Mouse (Mus musculus) bone marrow, adult 2 months (tissue): ENCODE results near the gene Fam124b. TPM values are rescaled to one million over a fixed set of nuclear protein-coding genes. Genes with fewer than 3 reads are reported as not detected.

ENCODE experiments used
- H3K27ac ChIP-seq: fragments of 200-500 bp; 2 replicates; pipeline ENCODE4 v1.5.1; 2012; ENCODE audit warnings: low read depth, mild to moderate bottlenecking, control low read depth, inconsistent platforms, low read length; ENCODE audit not compliant: control insufficient read depth, poor library complexity, insufficient read depth
- H3K4me1 ChIP-seq: fragments of 200-500 bp; 2 replicates; pipeline ENCODE4 v1.6.1; 2011; ENCODE audit warnings: low read length; ENCODE audit not compliant: control insufficient read depth, insufficient read depth
- H3K4me3 ChIP-seq: fragments of 200-500 bp; replicated peaks from 2 replicates; pipeline ENCODE3; 2011; ENCODE audit warnings: mild to moderate bottlenecking, low read depth, low read length, control low read depth; ENCODE audit not compliant: control insufficient read depth
- CTCF ChIP-seq: fragments of 200-500 bp; IDR thresholded peaks from 2 replicates; pipeline ENCODE4 v1.5.1; 2011; ENCODE audit warnings: low read length, control low read depth; ENCODE audit not compliant: control insufficient read depth, insufficient read depth
- POLR2A ChIP-seq: fragments of 200-500 bp; IDR thresholded peaks from 2 replicates; pipeline ENCODE4 v1.6.1; 2011; ENCODE audit warnings: low read depth, mild to moderate bottlenecking, control low read depth, low read length, borderline replicate concordance; ENCODE audit not compliant: control insufficient read depth
- WGBS: fragments of 180-500 bp; shearing (Covaris S2); methylation state at CpG from one replicate; pipeline ENCODE4 v1.1.7; 2018; 5-methylcytosine and 5-hydroxymethylcytosine counted together
- polyA plus RNA-seq: library from polyadenylated mRNA; stranded (reverse); fragments of >200 nt; gene quantifications from 2 replicates; pipeline ENCODE4 v1.2.4, GENCODE M21; 2011; ENCODE audit warnings: low replicate concordance; ENCODE audit not compliant: missing spikeins, insufficient read depth, insufficient read length

The Fam124b gene
- polyA plus RNA-seq: not detected in 2 replicates

DNA sequence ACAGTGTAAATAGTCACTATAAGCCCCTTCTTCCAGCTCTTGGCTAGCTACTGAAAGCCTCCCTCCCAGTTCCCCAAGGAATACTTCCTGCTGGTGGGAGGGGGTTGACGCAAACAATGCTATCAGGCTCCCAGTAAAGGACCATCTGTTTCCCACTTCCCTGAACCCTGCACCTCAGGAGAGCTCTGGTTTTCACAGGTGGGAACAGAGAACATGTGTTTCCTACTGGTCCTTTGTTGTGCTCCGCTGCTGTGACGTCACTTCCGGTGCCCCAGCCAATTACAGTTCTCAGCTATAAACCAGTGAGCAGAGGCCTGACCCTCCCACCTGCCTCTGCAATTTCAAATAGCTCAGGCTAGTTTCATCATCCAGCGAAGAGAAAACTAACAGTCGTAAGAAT, at the start of gene Fam124b:
Gene Fam124b (minus strand): TSS at position 206 of the 400 bp plus-strand sequence.
- TF ChIP-seq POLR2A: no peak
- TF ChIP-seq CTCF: no peak
- Histone ChIP-seq H3K4me1 (no peaks in the 10 kb centered on the region), H3K4me3 (no peak within 1 kb of the TSS), H3K27ac (no peak within 1 kb of the TSS)
- WGBS: 40% methylated on average over 6 of the region's 6 CpGs

DNA sequence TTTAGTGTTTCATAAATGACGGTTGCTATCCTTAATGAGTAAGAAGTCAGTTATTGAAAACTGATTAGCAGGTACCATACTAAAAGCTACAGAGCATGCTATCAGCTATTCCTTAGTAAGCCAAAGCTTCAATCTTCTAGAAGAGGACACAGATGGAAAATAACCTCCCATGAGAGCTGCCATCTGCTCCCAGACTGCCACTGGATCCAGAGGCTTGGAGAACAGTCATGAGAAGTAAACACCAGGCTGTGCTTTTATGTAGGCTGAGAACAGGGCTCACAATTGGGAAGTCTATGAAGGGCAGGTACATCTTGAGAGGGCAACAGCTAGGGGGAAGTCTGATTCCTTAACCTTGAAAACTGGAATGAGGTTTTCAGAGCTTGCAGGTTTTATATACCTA, 42.2 kb upstream of the Fam124b start:
- TF ChIP-seq POLR2A: no peak
- TF ChIP-seq CTCF: no peak
- WGBS: 87% methylated on average over 1 of the region's 1 CpGs
- H3K4me3 ChIP-seq: no peak overlapping the region
- no peaks in the 10 kb centered on the region; the same call in 1 of the 2 replicates for H3K4me1 ChIP-seq
- H3K27ac ChIP-seq: no peak overlapping the region

DNA sequence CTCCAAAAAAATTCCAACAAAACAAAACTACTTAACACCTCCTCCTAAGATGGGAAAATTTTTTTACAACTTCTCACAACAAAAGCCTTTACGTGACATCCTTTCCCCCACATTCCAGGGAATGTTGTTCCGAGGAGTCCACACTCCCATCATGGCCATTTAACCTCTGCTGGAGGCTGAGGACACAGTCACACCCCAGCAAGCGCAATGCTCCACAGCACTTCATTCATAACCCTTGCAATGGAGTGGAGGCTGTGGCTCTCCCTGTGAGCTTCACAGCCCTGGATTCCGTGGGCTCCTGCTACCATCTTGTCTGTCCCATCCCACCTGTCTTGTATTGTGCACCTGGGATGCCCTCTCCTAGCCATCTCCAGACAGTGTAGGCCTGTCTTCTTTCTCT, 40.4 kb upstream of the Fam124b start:
- TF ChIP-seq CTCF: no peak
- no peak for TF ChIP-seq POLR2A
- Histone ChIP-seq H3K27ac (no peak overlapping the region), H3K4me3 (no peak overlapping the region), H3K4me1 (no peaks in the 10 kb centered on the region)
- WGBS: 85% methylated on average over 4 of the region's 4 CpGs

DNA sequence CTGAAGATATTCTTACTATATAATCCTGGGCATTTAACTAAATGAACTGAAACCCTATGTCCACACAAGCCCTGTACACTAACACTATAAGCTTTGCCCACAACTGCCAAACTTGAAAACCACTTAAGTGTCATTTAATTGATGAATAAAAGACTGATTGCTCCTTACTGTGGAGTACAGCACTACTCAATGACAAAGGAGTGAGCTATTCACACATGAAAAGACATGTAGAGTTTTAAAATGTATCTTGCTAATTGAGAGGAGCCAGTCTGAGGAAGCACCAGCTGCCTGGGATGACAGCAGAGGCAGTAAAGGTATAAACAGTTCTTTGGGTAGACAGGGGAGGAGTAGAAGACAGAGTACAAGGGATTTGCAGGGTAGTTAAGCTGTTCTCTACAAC, 35.0 kb upstream of the Fam124b start:
- Histone ChIP-seq H3K4me1 (no peaks in the 10 kb centered on the region), H3K27ac (no peak overlapping the region), H3K4me3 (no peak overlapping the region)
- TF ChIP-seq CTCF (no peak), POLR2A (no peak)

DNA sequence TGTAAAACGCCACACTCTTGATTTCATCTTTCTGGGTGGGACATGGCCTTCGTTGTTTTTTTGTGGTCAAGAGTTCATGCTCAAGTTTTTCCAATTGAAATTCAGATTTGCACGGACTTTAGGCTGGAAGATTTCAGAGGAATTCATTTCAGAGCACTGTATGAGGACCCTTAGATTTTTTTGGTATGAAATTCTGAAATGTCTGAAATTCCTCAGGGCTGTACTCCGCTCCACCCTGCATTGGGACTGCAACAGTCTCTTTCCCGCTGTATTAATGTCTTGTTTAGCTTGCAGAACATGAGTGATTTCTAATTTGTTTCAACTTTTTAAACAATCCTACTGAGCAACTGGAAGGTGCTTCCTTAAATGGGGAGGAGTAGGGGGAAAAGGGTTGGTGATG, 32.0 kb upstream of the Fam124b start:
- 81% methylated on average over 5 of the region's 5 CpGs for WGBS
- Histone ChIP-seq H3K4me1 (no peaks in the 10 kb centered on the region), H3K27ac (no peak overlapping the region), H3K4me3 (no peak overlapping the region)
- no peak for TF ChIP-seq POLR2A
- no peak for TF ChIP-seq CTCF

DNA sequence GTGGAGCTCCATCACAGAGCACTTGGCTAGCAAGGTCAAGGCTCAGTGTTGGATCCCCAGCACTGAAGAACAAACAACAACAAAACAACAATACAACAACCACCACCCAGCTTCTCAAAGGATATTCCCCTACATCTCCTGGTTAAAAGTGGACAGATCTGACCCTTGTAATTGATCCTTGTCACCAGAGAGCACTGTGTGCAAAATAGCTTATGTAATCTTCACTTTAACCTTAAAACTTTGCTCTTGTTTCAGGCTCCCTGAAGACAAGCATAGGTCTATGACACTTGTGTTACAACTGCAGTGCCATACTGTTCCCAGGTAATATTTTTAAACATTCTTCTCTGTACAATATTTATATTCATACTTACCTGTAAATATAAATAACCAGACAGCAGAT, 28.9 kb upstream of the Fam124b start:
- Histone ChIP-seq H3K4me3 (no peak overlapping the region), H3K27ac (no peak overlapping the region), H3K4me1 (no peaks in the 10 kb centered on the region)
- no peak for TF ChIP-seq CTCF
- no peak for TF ChIP-seq POLR2A

DNA sequence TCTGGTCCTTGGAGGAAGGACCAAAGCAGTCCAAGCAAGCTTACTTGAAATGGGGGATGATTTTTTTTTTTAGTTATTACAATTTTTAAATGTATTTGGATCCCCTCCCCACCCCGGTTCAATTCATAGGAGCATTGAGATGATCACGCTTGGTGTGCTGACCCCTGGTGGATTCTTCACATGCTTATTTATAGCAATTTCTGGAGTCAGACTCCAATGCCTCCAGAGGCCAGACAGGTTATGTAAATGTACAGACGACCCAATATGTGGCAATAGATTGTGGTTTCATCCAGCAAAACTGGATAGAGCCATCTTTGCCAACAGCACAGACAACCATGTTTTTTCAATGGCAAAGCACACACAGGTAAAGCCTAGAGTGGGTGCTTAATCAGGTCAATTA, 25.9 kb upstream of the Fam124b start:
- Histone ChIP-seq H3K4me3 (no peak overlapping the region), H3K4me1 (no peaks in the 10 kb centered on the region), H3K27ac (no peak overlapping the region)
- 26% methylated on average over 3 of the region's 3 CpGs for WGBS
- no peak for TF ChIP-seq POLR2A
- TF ChIP-seq CTCF: no peak

DNA sequence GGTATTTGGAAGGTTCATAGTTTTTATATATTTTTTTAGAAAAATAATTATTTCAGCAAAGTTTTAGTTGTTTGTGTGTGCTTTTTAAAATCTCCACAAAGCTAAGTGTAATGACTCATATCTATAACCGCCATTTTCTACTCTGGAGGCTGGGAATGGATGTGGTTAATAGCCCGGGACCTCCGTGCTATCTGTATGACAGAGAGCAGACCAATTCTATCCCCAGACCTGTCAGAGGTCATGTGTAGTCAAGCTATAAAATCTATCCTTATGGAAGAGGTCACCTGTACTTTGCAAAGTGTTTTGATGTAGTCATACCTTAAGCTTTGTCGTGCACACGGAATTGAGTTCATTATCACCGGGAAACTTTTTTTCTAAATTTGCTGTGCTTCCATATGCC, 23.3 kb upstream of the Fam124b start:
- Histone ChIP-seq H3K4me1 (no peaks in the 10 kb centered on the region), H3K4me3 (no peak overlapping the region), H3K27ac (no peak overlapping the region)
- 88% methylated on average over 6 of the region's 6 CpGs for WGBS
- TF ChIP-seq POLR2A: no peak
- TF ChIP-seq CTCF: no peak

DNA sequence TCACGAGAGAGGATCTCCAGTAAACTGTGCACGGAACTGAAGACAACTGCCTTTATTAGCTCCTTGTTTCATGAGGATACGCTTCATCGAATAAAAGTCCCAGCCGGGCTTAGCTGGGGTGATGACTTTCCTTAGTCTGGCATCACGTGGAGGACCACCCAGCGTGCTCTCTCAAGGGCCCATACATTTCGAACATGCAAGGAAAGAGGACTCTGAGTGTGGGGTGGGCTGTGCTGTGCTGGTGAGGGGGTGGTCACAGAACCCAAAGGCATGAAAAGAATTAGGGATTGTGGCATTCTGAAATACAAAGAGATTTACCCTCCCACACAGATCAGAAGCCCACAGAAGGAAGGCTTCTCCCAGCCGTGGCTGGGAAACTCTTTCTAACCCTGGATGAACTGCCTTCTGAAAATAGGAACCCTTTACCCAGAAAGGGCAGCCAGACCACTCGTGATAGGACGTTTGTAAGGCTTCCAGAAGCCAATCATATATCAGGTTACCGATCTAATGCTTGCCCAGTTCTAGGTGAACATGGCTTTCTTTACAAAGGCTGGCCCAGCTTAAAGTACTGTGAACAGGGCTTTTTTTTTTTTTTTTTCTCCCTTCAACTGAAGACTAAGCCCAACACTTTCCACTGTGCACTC, 21.9 kb upstream of the Fam124b start:
- no peak for TF ChIP-seq CTCF
- TF ChIP-seq POLR2A: no peak
- H3K4me3 ChIP-seq: no peak overlapping the region
- WGBS: 77% methylated on average over 12 of the region's 12 CpGs

More for the DNA sequence above, 21.9 kb upstream of the Fam124b start:
- no peaks in the 10 kb centered on the region for H3K4me1 ChIP-seq
- no peak overlapping the region for H3K27ac ChIP-seq
